Mouse (Mus musculus) spleen, adult 2 months (tissue): ENCODE results near the gene Ovca2.

Experiments used
- CTCF ChIP-seq: fragments of 200-500 bp; IDR thresholded peaks from 2 replicates; pipeline ENCODE4 v1.5.1; 2011; ENCODE audit warnings: mild to moderate bottlenecking, inconsistent platforms; ENCODE audit not compliant: insufficient read depth, insufficient read length, insufficient replicate concordance; ENCODE audit errors: extremely low read depth
- POLR2A ChIP-seq: fragments of 200-500 bp; IDR thresholded peaks from 2 replicates; pipeline ENCODE4 v1.6.1; 2011; ENCODE audit warnings: low read depth, low read length, inconsistent platforms

- TF ChIP-seq CTCF: no peak
- TF ChIP-seq POLR2A: no peak
These were observed 36.7 kb downstream of the Ovca2 start for GRCm38 (mm10) chr11:75141913-75142312.
